Mouse (Mus musculus): ENCODE results near the gene Il24.

- TF ChIP-seq SIN3A (IDR thresholded peaks at IDR 0.05; ENCODE audit: low read length) (no peak), EP300 (IDR thresholded peaks at IDR 0.05; ENCODE audit: low read length) (peak; percentile 54), CTCF (conservative IDR thresholded peaks at IDR 0.05 in 1 of 2, IDR thresholded peaks at IDR 0.05 in 1 of 2; ENCODE audit: low read depth in 2 of 2, low read length in 2 of 2) (no peak)
Observed at GRCm38 (mm10) chr1:130864238-130864637, 23.0 kb downstream of the Il24 start.

All from CH12.LX (cell line).